Comparison of ENCODE assay signal across 8 mouse cellular contexts in genomic region chr12:24498841-24499485, GRCm38 (mm10). TPM values are rescaled to one million over a fixed set of nuclear protein-coding genes. Genes with fewer than 3 reads are reported as not detected.
A peak's percentile ranks its signal among the peaks of the same experiment; 100 is the strongest.
DNase-seq lines count a peak whose midpoint lies in the region; ATAC-seq and TF ChIP-seq lines count a peak whose summit lies in the region.
"Not testable (repeated sequence)": the region's sequence is repeated elsewhere in the genome, so short reads cannot be mapped to it uniquely, and the experiment has no call there.

No protein-coding gene starts in this region.

- 4% methylated on average over 9 of the region's 9 CpGs for WGBS in forebrain, embryonic 12.5 days
- 1% methylated on average over 9 of the region's 9 CpGs for WGBS in heart, embryonic 16.5 days
- 4% methylated on average over 9 of the region's 9 CpGs for WGBS in liver, embryonic 11.5 days
- 5% methylated on average over 9 of the region's 9 CpGs for WGBS in neural tube, embryonic 15.5 days

- not testable (repeated sequence) for DNase-seq in CH12.LX (ENCODE audit: extremely low read depth); liver, embryonic 11.5 days (ENCODE audit: low spot score)
- peak; percentile 4 for DNase-seq in kidney, adult 11 months

- H3K9me3 ChIP-seq in CH12.LX (replicated peaks; ENCODE audit: low read length); forebrain, embryonic 12.5 days; heart, embryonic 16.5 days (replicated peaks; ENCODE audit: control insufficient read depth, low read length); liver, embryonic 11.5 days (ENCODE audit: control insufficient read depth, low read length); megakaryocyte, embryonic 14.5 days; neural tube, embryonic 15.5 days (replicated peaks): not testable (repeated sequence)

- peak overlapping the region; percentile 63 to 83 (median 69) for H3K4me3 ChIP-seq in CH12.LX (replicated peaks in 1 of 3; ENCODE audit: low read depth in 2 of 3, low read length in 2 of 3, poor library complexity in 1 of 3)
- H3K4me3 ChIP-seq in forebrain, embryonic 12.5 days (replicated peaks), result peak overlapping the region; percentile 67
- H3K4me3 ChIP-seq in heart, embryonic 16.5 days (ENCODE audit: low read length), result peak overlapping the region; percentile 85
- H3K4me3 ChIP-seq in liver, embryonic 11.5 days (ENCODE audit: low read depth, low read length), result peak overlapping the region; percentile 74
- peak overlapping the region; percentile 92 for H3K4me3 ChIP-seq in megakaryocyte, embryonic 14.5 days (replicated peaks)
- H3K4me3 ChIP-seq in neural tube, embryonic 15.5 days (replicated peaks), result peak overlapping the region; percentile 79

- H3K36me3 ChIP-seq in CH12.LX (replicated peaks in 1 of 2; ENCODE audit: control insufficient read depth in 1 of 2, insufficient read depth in 1 of 2, low read length in 1 of 2); forebrain, embryonic 12.5 days (replicated peaks); heart, embryonic 16.5 days (ENCODE audit: control insufficient read depth, insufficient read depth); liver, embryonic 11.5 days (ENCODE audit: control insufficient read depth, insufficient read depth, low read length); megakaryocyte, embryonic 14.5 days (replicated peaks; ENCODE audit: low read length); neural tube, embryonic 15.5 days: not testable (repeated sequence)

- TF ChIP-seq RAD21 in CH12.LX (IDR thresholded peaks at IDR 0.05; ENCODE audit: low read depth, low read length), result not testable (repeated sequence)

- in situ Hi-C loops in CH12.LX (cut with MboI; ENCODE audit: low pct_ligation_motif_present, low pct_unique_long_range_greater_than_20kb, low sequenced_read_pairs), result loop anchor here (25.0 kb wide), 1 partner anchor 463 kb away; the partner anchor contains the start of gene Kidins220

- TF ChIP-seq EP300 in CH12.LX (IDR thresholded peaks at IDR 0.05; ENCODE audit: low read length), result not testable (repeated sequence)

- not testable (repeated sequence) for H3K27ac ChIP-seq in CH12.LX (ENCODE audit: insufficient read depth, low read depth); forebrain, embryonic 12.5 days
- peak overlapping the region; percentile 86 for H3K27ac ChIP-seq in heart, embryonic 16.5 days (ENCODE audit: low read length)
- H3K27ac ChIP-seq in liver, embryonic 11.5 days (ENCODE audit: low read depth, low read length), result peak overlapping the region; percentile 62; the same call in 1 of the 2 replicates
- H3K27ac ChIP-seq in neural tube, embryonic 15.5 days (replicated peaks), result peak overlapping the region; percentile 74

- H3K9ac ChIP-seq in CH12.LX (ENCODE audit: insufficient read depth, low read depth), result peak overlapping the region; percentile 66
- peak overlapping the region; percentile 63 for H3K9ac ChIP-seq in forebrain, embryonic 12.5 days
- peak overlapping the region; percentile 85 for H3K9ac ChIP-seq in heart, embryonic 16.5 days (ENCODE audit: low read length)
- peak overlapping the region; percentile 78 for H3K9ac ChIP-seq in liver, embryonic 11.5 days (ENCODE audit: low read depth, low read length)
- H3K9ac ChIP-seq in neural tube, embryonic 15.5 days (replicated peaks), result peak overlapping the region; percentile 79

- 0 out of 2 replicates have a peak, but pooled peaks have one; percentile 14 for TF ChIP-seq POLR2A in CH12.LX (IDR thresholded peaks at IDR 0.05; ENCODE audit: low read depth, low read length)

- H3K4me2 ChIP-seq in CH12.LX (ENCODE audit: insufficient read depth, low read depth, poor library complexity, severe bottlenecking), result not testable (repeated sequence)
- H3K4me2 ChIP-seq in forebrain, embryonic 12.5 days, result peak overlapping the region; percentile 55
- H3K4me2 ChIP-seq in heart, embryonic 16.5 days (ENCODE audit: low read depth, low read length), result peak overlapping the region; percentile 67
- peak overlapping the region; percentile 62 for H3K4me2 ChIP-seq in liver, embryonic 11.5 days
- H3K4me2 ChIP-seq in neural tube, embryonic 15.5 days, result peak overlapping the region; percentile 61

- not testable (repeated sequence) for TF ChIP-seq CTCF in CH12.LX (conservative IDR thresholded peaks at IDR 0.05 in 1 of 2, IDR thresholded peaks at IDR 0.05 in 1 of 2; ENCODE audit: low read depth in 2 of 2, low read length in 2 of 2)

- dilution Hi-C loops in CH12.LX (cut with MboI; ENCODE audit: extremely low pct_ligation_motif_present, extremely low pct_unique_long_range_greater_than_20kb, low sequenced_read_pairs), result not testable (repeated sequence)

- H3K4me1 ChIP-seq in CH12.LX (ENCODE audit: control insufficient read depth in 1 of 2, insufficient read depth in 2 of 2); forebrain, embryonic 12.5 days; heart, embryonic 16.5 days (ENCODE audit: control insufficient read depth, insufficient read depth, low read length); liver, embryonic 11.5 days (replicated peaks; ENCODE audit: control insufficient read depth, insufficient read depth, low read length); neural tube, embryonic 15.5 days: not testable (repeated sequence)
- H3K4me1 ChIP-seq in megakaryocyte, embryonic 14.5 days, result peaks cover 11% of the 10 kb centered on the region

- peak; percentile 30 for ATAC-seq in common myeloid progenitor, adult 5-6 weeks (replicated peaks; ENCODE audit: low read depth, poor library complexity, severe bottlenecking)
- peak; percentile 54; the same call in 1 of the 2 replicates for ATAC-seq in forebrain, embryonic 12.5 days (ENCODE audit: low FRiP score)
- peak; percentile 40 for ATAC-seq in heart, embryonic 16.5 days (replicated peaks; ENCODE audit: extremely low read depth, insufficient read depth, low FRiP score)
- ATAC-seq in liver, embryonic 11.5 days (replicated peaks; ENCODE audit: low FRiP score), result peak; percentile 44
- ATAC-seq in neural tube, embryonic 15.5 days (ENCODE audit: low FRiP score), result peak; percentile 48; the same call in 1 of the 2 replicates

- not testable (repeated sequence) for H3K27me3 ChIP-seq in CH12.LX (replicated peaks); forebrain, embryonic 12.5 days; heart, embryonic 16.5 days (ENCODE audit: control insufficient read depth, insufficient read depth, low read length); liver, embryonic 11.5 days (replicated peaks; ENCODE audit: control insufficient read depth, insufficient read depth, low read length); megakaryocyte, embryonic 14.5 days (replicated peaks); neural tube, embryonic 15.5 days (replicated peaks)

- H3K79me2 ChIP-seq in CH12.LX (replicated peaks; ENCODE audit: control insufficient read depth, extremely low read depth, insufficient read depth, poor library complexity, severe bottlenecking), result not testable (repeated sequence)

RNA-seq across cellular contexts. Expression of gene Taf1b, which starts 0.8 kb away (rescaled TPM):
- 25.9 and 26.6 TPM in 2 replicates for total RNA-seq in CH12.LX (2012; rRNA removed)
- total RNA-seq in CH12.LX (2014; rRNA removed), result 34.5 and 36.6 TPM in 2 replicates
- polyA plus RNA-seq in CH12.LX (2012; ENCODE audit: insufficient read length, low read depth), result 42.2 and 49.6 TPM in 2 replicates
- 43.9 and 45.0 TPM in 2 replicates for total RNA-seq in common myeloid progenitor, adult 5-6 weeks (2017)
- 34.5 and 34.6 TPM in 2 replicates for polyA plus RNA-seq in forebrain, embryonic 12.5 days (2016; fragmentation: Nextera tagmentation; extraction: Ambion mirVana)
- 23.2 and 24.6 TPM in 2 replicates for polyA plus RNA-seq in heart, embryonic 16.5 days (2015; fragmentation: Nextera tagmentation; extraction: Ambion mirVana)
- polyA plus RNA-seq in liver, embryonic 11.5 days (2014; fragmentation: Nextera tagmentation; extraction: Ambion mirVana), result 23.2 and 23.7 TPM in 2 replicates
- polyA plus RNA-seq in megakaryocyte, embryonic 14.5 days (2012; ENCODE audit: insufficient read depth, low replicate concordance), result 1.0 and 1.1 TPM in 2 replicates
- 32.5 and 35.8 TPM in 2 replicates for polyA plus RNA-seq in neural tube, embryonic 15.5 days (2015; fragmentation: Nextera tagmentation; extraction: Ambion mirVana)

Comparison
In these comparisons a context has a peak if more than half of its experiments do, and no peak if none do; other contexts are left out.
1. RNA of gene Taf1b, which starts 0.8 kb away (polyA plus RNA-seq): 42.2 to 49.6 TPM in CH12.LX, 34.5 to 34.6 TPM in forebrain, embryonic 12.5 days, 32.5 to 35.8 TPM in neural tube, embryonic 15.5 days, 23.2 to 24.6 TPM in heart, embryonic 16.5 days and 23.2 to 23.7 TPM in liver, embryonic 11.5 days; 1.0 to 1.1 TPM in megakaryocyte, embryonic 14.5 days; every median in the first group is over 10 times any median in the second.
2. Peak in every context shown above with its lines, with median percentiles within 50 percentile points of each other: H3K4me3 ChIP-seq, H3K9ac ChIP-seq and ATAC-seq.